Mouse (Mus musculus) frontal cortex, postnatal 14 days (tissue): ENCODE results near the gene Entpd3.
"Not testable (repeated sequence)": the region's sequence is repeated elsewhere in the genome, so short reads cannot be mapped to it uniquely, and the experiment has no call there.

Experiments
- DNase-seq, 2 experiments: peaks; one replicate each; pipeline ENCODE4 v3.0.0; 2022; ENCODE audit warnings: low spot score in 2 of 2

Entpd3 gene

GRCm38 (mm10) chr9:120533446-120533950, 6.1 kb upstream of the Entpd3 start:
- DNase-seq: not testable (repeated sequence)

- no peak for DNase-seq
Observed at GRCm38 (mm10) chr9:120541411-120541810, 1.8 kb downstream of the Entpd3 start.

- no peak for DNase-seq
Observed at GRCm38 (mm10) chr9:120542241-120542640, 2.6 kb downstream of the Entpd3 start.

GRCm38 (mm10) chr9:120545994-120546393, 6.4 kb downstream of the Entpd3 start:
- DNase-seq: no peak

- no peak for DNase-seq
Observed at GRCm38 (mm10) chr9:120546482-120546881, 6.9 kb downstream of the Entpd3 start.

- no peak for DNase-seq
Observed at GRCm38 (mm10) chr9:120547026-120547668, 7.5 kb downstream of the Entpd3 start.

GRCm38 (mm10) chr9:120550778-120551177, 11.2 kb downstream of the Entpd3 start:
- DNase-seq: no peak

GRCm38 (mm10) chr9:120563590-120563989, 24.0 kb downstream of the Entpd3 start:
- DNase-seq: no peak

GRCm38 (mm10) chr9:120564247-120564646, 24.6 kb downstream of the Entpd3 start:
- DNase-seq: no peak

- DNase-seq: no peak
Observed at GRCm38 (mm10) chr9:120566384-120566783, 26.8 kb downstream of the Entpd3 start.

GRCm38 (mm10) chr9:120568917-120569316, 29.3 kb downstream of the Entpd3 start:
- DNase-seq: no peak

- peak in 1 of 2 experiments; percentile 36 for DNase-seq
Observed at GRCm38 (mm10) chr9:120569721-120570333, 30.2 kb downstream of the Entpd3 start.

GRCm38 (mm10) chr9:120570334-120570725, 30.7 kb downstream of the Entpd3 start:
- no peak for DNase-seq

GRCm38 (mm10) chr9:120570741-120571592, 31.3 kb downstream of the Entpd3 start, which contains the start of gene Rpl14:
TSS of gene Rpl14 (plus strand) at chr9:120571444.
- DNase-seq: peak; percentile 94 to 98

GRCm38 (mm10) chr9:120571593-120572385, 32.2 kb downstream of the Entpd3 start:
- DNase-seq: no peak

- no peak for DNase-seq
Observed at GRCm38 (mm10) chr9:120575748-120576661, 36.4 kb downstream of the Entpd3 start.

GRCm38 (mm10) chr9:120576662-120577013, 37.0 kb downstream of the Entpd3 start:
- no peak for DNase-seq

GRCm38 (mm10) chr9:120577133-120577651, 37.6 kb downstream of the Entpd3 start:
- DNase-seq: peak; percentile 70 to 78

GRCm38 (mm10) chr9:120577706-120578405, 38.2 kb downstream of the Entpd3 start:
- DNase-seq: no peak

- DNase-seq: no peak
Observed at GRCm38 (mm10) chr9:120578701-120579100, 39.1 kb downstream of the Entpd3 start.
